Mouse (Mus musculus): Measurements from ENCODE around the gene Slc25a39. TPM values are rescaled to one million over a fixed set of nuclear protein-coding genes. Genes with fewer than 3 reads are reported as not detected.

Gene Slc25a39
- polyA plus RNA-seq, 1 experiment from 2014 or later, result 266 TPM

GRCm38 (mm10) chr11:102396671-102397141, 11.0 kb downstream of the Slc25a39 start:
- Histone ChIP-seq H3K4me3 (ENCODE audit: control insufficient read depth in 1 of 2, insufficient read depth in 1 of 2, low read depth in 1 of 2, low read length in 2 of 2) (no peak overlapping the region), H3K4me1 (ENCODE audit: control insufficient read depth in 2 of 2, insufficient read depth in 2 of 2, low read length in 2 of 2) (peaks cover 9 to 22% of the 10 kb centered on the region in 2 experiments), H3K9me3 (ENCODE audit: control insufficient read depth, low read length) (no peaks in the 10 kb centered on the region), H3K27ac (replicated peaks in 1 of 2; ENCODE audit: control insufficient read depth in 1 of 2, insufficient read depth in 1 of 2, low read depth in 2 of 2, low read length in 2 of 2) (no peak overlapping the region), H3K36me3 (ENCODE audit: control insufficient read depth, insufficient read depth, low read length) (no peaks in the 10 kb centered on the region), H3K4me2 (ENCODE audit: low read length) (no peak overlapping the region), H3K9ac (ENCODE audit: low read length) (no peak overlapping the region), H3K27me3 (ENCODE audit: control insufficient read depth, insufficient read depth, low read length) (peaks cover 63% of the 10 kb centered on the region)
- 78% methylated on average over 7 of the region's 7 CpGs for WGBS
- ATAC-seq (ENCODE audit: insufficient number of reproducible peaks, insufficient read depth, low FRiP score, low read depth), result no peak

- Histone ChIP-seq H3K27ac (replicated peaks in 1 of 2; ENCODE audit: control insufficient read depth in 1 of 2, insufficient read depth in 1 of 2, low read depth in 2 of 2, low read length in 2 of 2) (no peak overlapping the region), H3K27me3 (ENCODE audit: control insufficient read depth, insufficient read depth, low read length) (peaks cover 59% of the 10 kb centered on the region), H3K36me3 (ENCODE audit: control insufficient read depth, insufficient read depth, low read length) (no peaks in the 10 kb centered on the region), H3K4me2 (ENCODE audit: low read length) (no peak overlapping the region), H3K4me1 (ENCODE audit: control insufficient read depth in 2 of 2, insufficient read depth in 2 of 2, low read length in 2 of 2) (peaks cover 9 to 22% of the 10 kb centered on the region in 2 experiments), H3K4me3 (ENCODE audit: control insufficient read depth in 1 of 2, insufficient read depth in 1 of 2, low read depth in 1 of 2, low read length in 2 of 2) (no peak overlapping the region), H3K9ac (ENCODE audit: low read length) (no peak overlapping the region), H3K9me3 (ENCODE audit: control insufficient read depth, low read length) (no peaks in the 10 kb centered on the region)
- WGBS, result 62% methylated on average over 6 of the region's 6 CpGs
- no peak for ATAC-seq (ENCODE audit: insufficient number of reproducible peaks, insufficient read depth, low FRiP score, low read depth)
Measured at GRCm38 (mm10) chr11:102396263-102396662, 11.5 kb downstream of the Slc25a39 start.

GRCm38 (mm10) chr11:102395250-102395649, 12.5 kb downstream of the Slc25a39 start:
- H3K9me3 ChIP-seq (ENCODE audit: control insufficient read depth, low read length), result no peaks in the 10 kb centered on the region
- 4% methylated on average over 5 of the region's 5 CpGs for WGBS
- H3K27ac ChIP-seq (replicated peaks in 1 of 2; ENCODE audit: control insufficient read depth in 1 of 2, insufficient read depth in 1 of 2, low read depth in 2 of 2, low read length in 2 of 2), result no peak overlapping the region
- peaks cover 50% of the 10 kb centered on the region for H3K27me3 ChIP-seq (ENCODE audit: control insufficient read depth, insufficient read depth, low read length)
- no peak overlapping the region for H3K4me2 ChIP-seq (ENCODE audit: low read length)
- H3K36me3 ChIP-seq (ENCODE audit: control insufficient read depth, insufficient read depth, low read length), result no peaks in the 10 kb centered on the region
- H3K4me3 ChIP-seq (ENCODE audit: control insufficient read depth in 1 of 2, insufficient read depth in 1 of 2, low read depth in 1 of 2, low read length in 2 of 2), result no peak overlapping the region
- ATAC-seq (ENCODE audit: insufficient number of reproducible peaks, insufficient read depth, low FRiP score, low read depth), result no peak
- no peak overlapping the region for H3K9ac ChIP-seq (ENCODE audit: low read length)
- peaks cover 9 to 22% of the 10 kb centered on the region in 2 experiments for H3K4me1 ChIP-seq (ENCODE audit: control insufficient read depth in 2 of 2, insufficient read depth in 2 of 2, low read length in 2 of 2)

GRCm38 (mm10) chr11:102394421-102395124, 13.2 kb downstream of the Slc25a39 start:
- H3K4me1 ChIP-seq (ENCODE audit: control insufficient read depth in 2 of 2, insufficient read depth in 2 of 2, low read length in 2 of 2), result peaks cover 9 to 18% of the 10 kb centered on the region in 2 experiments
- H3K27ac ChIP-seq (replicated peaks in 1 of 2; ENCODE audit: control insufficient read depth in 1 of 2, insufficient read depth in 1 of 2, low read depth in 2 of 2, low read length in 2 of 2), result no peak overlapping the region
- no peak overlapping the region for H3K4me2 ChIP-seq (ENCODE audit: low read length)
- WGBS, result 79% methylated on average over 9 of the region's 9 CpGs
- H3K36me3 ChIP-seq (ENCODE audit: control insufficient read depth, insufficient read depth, low read length), result no peaks in the 10 kb centered on the region
- H3K9ac ChIP-seq (ENCODE audit: low read length), result no peak overlapping the region
- ATAC-seq (ENCODE audit: insufficient number of reproducible peaks, insufficient read depth, low FRiP score, low read depth), result no peak
- H3K9me3 ChIP-seq (ENCODE audit: control insufficient read depth, low read length), result no peaks in the 10 kb centered on the region
- no peak overlapping the region for H3K4me3 ChIP-seq (ENCODE audit: control insufficient read depth in 1 of 2, insufficient read depth in 1 of 2, low read depth in 1 of 2, low read length in 2 of 2)
- H3K27me3 ChIP-seq (ENCODE audit: control insufficient read depth, insufficient read depth, low read length), result peaks cover 44% of the 10 kb centered on the region

GRCm38 (mm10) chr11:102393719-102394420, 13.9 kb downstream of the Slc25a39 start:
- WGBS, result 8% methylated on average over 17 of the region's 17 CpGs
- Histone ChIP-seq H3K36me3 (ENCODE audit: control insufficient read depth, insufficient read depth, low read length) (no peaks in the 10 kb centered on the region), H3K4me3 (ENCODE audit: control insufficient read depth in 1 of 2, insufficient read depth in 1 of 2, low read depth in 1 of 2, low read length in 2 of 2) (peak overlapping the region; percentile 10 to 30), H3K4me2 (ENCODE audit: low read length) (peak overlapping the region; percentile 75), H3K27me3 (ENCODE audit: control insufficient read depth, insufficient read depth, low read length) (peaks cover 37% of the 10 kb centered on the region), H3K9ac (ENCODE audit: low read length) (no peak overlapping the region), H3K4me1 (ENCODE audit: control insufficient read depth in 2 of 2, insufficient read depth in 2 of 2, low read length in 2 of 2) (peaks cover 9 to 16% of the 10 kb centered on the region in 2 experiments), H3K27ac (replicated peaks in 1 of 2; ENCODE audit: control insufficient read depth in 1 of 2, insufficient read depth in 1 of 2, low read depth in 2 of 2, low read length in 2 of 2) (no peak overlapping the region), H3K9me3 (ENCODE audit: control insufficient read depth, low read length) (no peaks in the 10 kb centered on the region)
- ATAC-seq (ENCODE audit: insufficient number of reproducible peaks, insufficient read depth, low FRiP score, low read depth), result peak; percentile 23; the same call in 1 of the 2 replicates

GRCm38 (mm10) chr11:102393238-102393634, 14.5 kb downstream of the Slc25a39 start, which contains the start of gene Rundc3a:
TSS of gene Rundc3a (plus strand) at chr11:102393403.
- no peak within 1 kb of the TSS for H3K9ac ChIP-seq (ENCODE audit: low read length)
- under 1% methylated on average over 34 of the region's 34 CpGs for WGBS
- ATAC-seq (ENCODE audit: insufficient number of reproducible peaks, insufficient read depth, low FRiP score, low read depth), result peak; percentile 64

GRCm38 (mm10) chr11:102392441-102393237, 15.1 kb downstream of the Slc25a39 start:
- Histone ChIP-seq H3K27ac (replicated peaks in 1 of 2; ENCODE audit: control insufficient read depth in 1 of 2, insufficient read depth in 1 of 2, low read depth in 2 of 2, low read length in 2 of 2) (no peak overlapping the region), H3K4me2 (ENCODE audit: low read length) (peak overlapping the region; percentile 75), H3K27me3 (ENCODE audit: control insufficient read depth, insufficient read depth, low read length) (peaks cover 24% of the 10 kb centered on the region), H3K4me3 (ENCODE audit: control insufficient read depth in 1 of 2, insufficient read depth in 1 of 2, low read depth in 1 of 2, low read length in 2 of 2) (peak overlapping the region; percentile 26 to 30), H3K36me3 (ENCODE audit: control insufficient read depth, insufficient read depth, low read length) (no peaks in the 10 kb centered on the region), H3K9me3 (ENCODE audit: control insufficient read depth, low read length) (no peaks in the 10 kb centered on the region), H3K4me1 (ENCODE audit: control insufficient read depth in 2 of 2, insufficient read depth in 2 of 2, low read length in 2 of 2) (peaks cover 9 to 16% of the 10 kb centered on the region in 2 experiments), H3K9ac (ENCODE audit: low read length) (no peak overlapping the region)
- 15% methylated on average over 15 of the region's 15 CpGs for WGBS
- ATAC-seq (ENCODE audit: insufficient number of reproducible peaks, insufficient read depth, low FRiP score, low read depth), result no peak

More at GRCm38 (mm10) chr11:102393238-102393634, 14.5 kb downstream of the Slc25a39 start, which contains the start of gene Rundc3a:
- Histone ChIP-seq H3K36me3 (ENCODE audit: control insufficient read depth, insufficient read depth, low read length) (no peaks in the 10 kb centered on the region), H3K4me3 (ENCODE audit: control insufficient read depth in 1 of 2, insufficient read depth in 1 of 2, low read depth in 1 of 2, low read length in 2 of 2) (peak within 1 kb of the TSS; percentile 26 to 30), H3K9me3 (ENCODE audit: control insufficient read depth, low read length) (no peaks in the 10 kb centered on the region), H3K27ac (replicated peaks in 1 of 2; ENCODE audit: control insufficient read depth in 1 of 2, insufficient read depth in 1 of 2, low read depth in 2 of 2, low read length in 2 of 2) (no peak within 1 kb of the TSS), H3K27me3 (ENCODE audit: control insufficient read depth, insufficient read depth, low read length) (peaks cover 30% of the 10 kb centered on the region), H3K4me1 (ENCODE audit: control insufficient read depth in 2 of 2, insufficient read depth in 2 of 2, low read length in 2 of 2) (peaks cover 9 to 16% of the 10 kb centered on the region in 2 experiments), H3K4me2 (ENCODE audit: low read length) (peak within 1 kb of the TSS; percentile 75)
